Mouse (Mus musculus) activated CD4-positive, CD25-positive, alpha-beta regulatory T cell, adult 4 months (primary cell): ENCODE data around the gene Bud23. TPM values are rescaled to one million over a fixed set of nuclear protein-coding genes. Genes with fewer than 3 reads are reported as not detected.
"Not testable (repeated sequence)": the region's sequence is repeated elsewhere in the genome, so short reads cannot be mapped to it uniquely, and the experiment has no call there.

ENCODE experiments used
- ATAC-seq: one replicate; pipeline ENCODE4 v1.8.0; 2017
- polyA plus RNA-seq, 2 experiments: library from polyadenylated mRNA; unstranded; fragments of 100-300 nt; shearing (Covaris generic); gene quantifications; one replicate each; pipeline ENCODE4 v1.2.1; 2017

Bud23 gene
- polyA plus RNA-seq, 2 experiments from 2014 or later = 60.3 to 84.8 TPM

- ATAC-seq = no peak
Measured at GRCm38 (mm10) chr5:135070448-135070847, 5.7 kb upstream of the Bud23 start.

- no peak for ATAC-seq
Measured at GRCm38 (mm10) chr5:135066008-135066407, 1.2 kb upstream of the Bud23 start.

- ATAC-seq = peak; percentile 68
Measured at GRCm38 (mm10) chr5:135064382-135064766, 385 bp downstream of the Bud23 start.

GRCm38 (mm10) chr5:135063629-135064381, 954 bp downstream of the Bud23 start, which contains the start of gene Dnajc30:
Gene Dnajc30, plus strand, starts transcription at chr5:135064202.
- ATAC-seq = peak; percentile 96

- no peak for ATAC-seq
Measured at GRCm38 (mm10) chr5:135053356-135053755, 11.4 kb downstream of the Bud23 start.

GRCm38 (mm10) chr5:135049268-135049667, 15.5 kb downstream of the Bud23 start:
- not testable (repeated sequence) for ATAC-seq

GRCm38 (mm10) chr5:135048539-135048938, 16.2 kb downstream of the Bud23 start:
- ATAC-seq = no peak

- no peak for ATAC-seq
Measured at GRCm38 (mm10) chr5:135044575-135044974, 20.2 kb downstream of the Bud23 start.

GRCm38 (mm10) chr5:135042105-135042788, 22.5 kb downstream of the Bud23 start:
- no peak for ATAC-seq

GRCm38 (mm10) chr5:135040777-135041176, 24.0 kb downstream of the Bud23 start:
- no peak for ATAC-seq

- no peak for ATAC-seq
Measured at GRCm38 (mm10) chr5:135040059-135040458, 24.7 kb downstream of the Bud23 start.

GRCm38 (mm10) chr5:135039541-135039940, 25.2 kb downstream of the Bud23 start:
- no peak for ATAC-seq

- ATAC-seq = no peak
Measured at GRCm38 (mm10) chr5:135037946-135038345, 26.8 kb downstream of the Bud23 start.

- no peak for ATAC-seq
Measured at GRCm38 (mm10) chr5:135035608-135036359, 29.0 kb downstream of the Bud23 start.

GRCm38 (mm10) chr5:135034593-135034992, 30.2 kb downstream of the Bud23 start:
- ATAC-seq = no peak

GRCm38 (mm10) chr5:135032581-135032980, 32.2 kb downstream of the Bud23 start:
- ATAC-seq = no peak

GRCm38 (mm10) chr5:135029007-135029854, 35.5 kb downstream of the Bud23 start:
- no peak for ATAC-seq

GRCm38 (mm10) chr5:135025899-135026298, 38.9 kb downstream of the Bud23 start:
- ATAC-seq = no peak

- ATAC-seq = peak; percentile 82
Measured at GRCm38 (mm10) chr5:135024665-135025224, 40.0 kb downstream of the Bud23 start.

GRCm38 (mm10) chr5:135023344-135024173, 41.2 kb downstream of the Bud23 start, which contains the start of gene Stx1a:
Gene Stx1a, plus strand, starts transcription at chr5:135023482.
- ATAC-seq = peak; percentile 38

- no peak for ATAC-seq
Measured at GRCm38 (mm10) chr5:135021814-135022213, 42.9 kb downstream of the Bud23 start.
